Mouse (Mus musculus): Measurements from ENCODE around the gene Atp6v0e.

DNA sequence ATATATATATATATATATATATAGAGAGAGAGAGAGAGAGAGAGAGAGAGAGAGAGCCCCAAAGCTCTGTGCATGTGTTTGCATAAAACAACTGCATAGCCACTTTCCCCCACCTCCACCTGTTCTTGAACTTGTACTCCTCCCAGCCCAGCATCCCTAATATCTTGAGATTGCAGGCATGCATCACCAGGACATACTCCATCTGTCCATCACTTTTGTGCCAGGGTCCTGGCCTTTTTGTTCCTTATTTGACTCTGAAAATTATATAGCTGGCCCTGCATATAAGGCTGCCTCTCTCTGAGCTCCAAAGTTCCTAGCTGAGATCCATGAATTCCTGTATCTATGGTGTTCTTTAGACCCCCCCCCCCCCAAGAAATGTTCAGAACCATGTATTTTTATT is 45.5 kb downstream of the Atp6v0e start:
- TF ChIP-seq CTCF (IDR thresholded peaks at IDR 0.05; ENCODE audit: low read depth, low read length) (no peak), EP300 (IDR thresholded peaks at IDR 0.05; ENCODE audit: insufficient read depth, low read depth, low read length) (no peak), POLR2A (IDR thresholded peaks at IDR 0.05; ENCODE audit: insufficient read depth, low read length) (no peak)
